Mouse (Mus musculus) left cerebral cortex, postnatal 10 days (tissue): ENCODE results near the gene Pdlim3. TPM values are rescaled to one million over a fixed set of nuclear protein-coding genes. Genes with fewer than 3 reads are reported as not detected.
A peak's percentile ranks its signal among the peaks of the same experiment; 100 is the strongest.
"Not testable (repeated sequence)": the region's sequence is repeated elsewhere in the genome, so short reads cannot be mapped to it uniquely, and the experiment has no call there.

ENCODE experiments used
- DNase-seq, 2 experiments: peaks; one replicate each; pipeline ENCODE4 v3.0.0; 2021 to 2022; ENCODE audit warnings: low spot score in 2 of 2, mixed read lengths in 1 of 2; ENCODE audit errors: extremely low spot score in 1 of 2
- intact Hi-C: fragments of 180-260 bp; cut with DNase I; formaldehyde crosslinking; loops from one replicate; pipeline ENCODE4 v1.15.1; 2025
- total RNA-seq, 2 experiments: library from RNA; stranded (reverse); gene quantifications; 2 replicates each; pipeline ENCODE4 v1.2.3; 2021

The Pdlim3 gene
- 1 to 10 TPM; 1.1 to 1.5 TPM for total RNA-seq

DNA sequence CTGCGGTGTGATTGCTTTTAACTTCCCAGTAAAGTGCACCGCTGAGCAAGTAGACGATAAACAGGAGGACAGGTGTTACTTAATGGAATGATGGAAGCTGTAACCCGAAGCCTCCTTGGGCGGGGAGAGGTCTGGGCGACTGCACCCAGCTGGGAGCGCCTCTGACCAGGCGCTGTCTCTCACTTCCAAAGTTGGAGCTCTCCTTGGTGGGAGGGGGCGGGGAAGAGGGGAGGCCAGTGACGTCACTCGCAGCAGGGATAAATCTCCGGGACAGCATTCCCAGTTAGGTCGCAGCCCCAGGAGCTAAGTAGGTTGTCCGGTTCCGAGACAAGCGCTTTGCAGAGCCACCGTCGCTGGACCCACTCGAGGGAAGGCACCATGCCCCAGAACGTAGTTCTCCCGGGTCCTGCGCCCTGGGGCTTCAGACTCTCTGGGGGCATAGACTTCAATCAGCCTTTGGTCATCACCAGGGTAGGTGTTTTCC, at the start of gene Pdlim3:
Gene Pdlim3, plus strand, starts transcription at position 260 of the 484 bp plus-strand sequence.
- peak in 1 of 2 experiments; percentile 34 for DNase-seq
- intact Hi-C loops, result no loop called here

DNA sequence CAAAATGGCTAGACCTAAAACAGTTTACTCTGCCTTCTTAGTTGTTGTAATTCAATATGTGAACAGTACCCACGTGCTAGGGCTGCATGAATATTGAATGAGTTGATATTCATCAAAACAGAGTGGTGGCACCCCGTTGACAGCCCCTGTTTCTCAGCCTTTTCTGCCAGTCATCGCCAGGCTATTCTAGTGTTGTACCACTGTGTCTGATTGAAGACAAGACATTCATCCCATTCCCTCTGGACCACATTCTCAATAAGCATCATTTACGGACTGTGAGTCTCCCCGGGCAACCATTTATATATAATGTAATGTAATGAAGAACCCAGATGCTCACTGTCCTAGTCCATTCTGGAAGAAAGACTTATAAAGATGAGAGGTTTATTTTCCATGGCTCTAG, 42.0 kb upstream of the Pdlim3 start:
- DNase-seq, result no peak
- intact Hi-C loops, result no loop called here

DNA sequence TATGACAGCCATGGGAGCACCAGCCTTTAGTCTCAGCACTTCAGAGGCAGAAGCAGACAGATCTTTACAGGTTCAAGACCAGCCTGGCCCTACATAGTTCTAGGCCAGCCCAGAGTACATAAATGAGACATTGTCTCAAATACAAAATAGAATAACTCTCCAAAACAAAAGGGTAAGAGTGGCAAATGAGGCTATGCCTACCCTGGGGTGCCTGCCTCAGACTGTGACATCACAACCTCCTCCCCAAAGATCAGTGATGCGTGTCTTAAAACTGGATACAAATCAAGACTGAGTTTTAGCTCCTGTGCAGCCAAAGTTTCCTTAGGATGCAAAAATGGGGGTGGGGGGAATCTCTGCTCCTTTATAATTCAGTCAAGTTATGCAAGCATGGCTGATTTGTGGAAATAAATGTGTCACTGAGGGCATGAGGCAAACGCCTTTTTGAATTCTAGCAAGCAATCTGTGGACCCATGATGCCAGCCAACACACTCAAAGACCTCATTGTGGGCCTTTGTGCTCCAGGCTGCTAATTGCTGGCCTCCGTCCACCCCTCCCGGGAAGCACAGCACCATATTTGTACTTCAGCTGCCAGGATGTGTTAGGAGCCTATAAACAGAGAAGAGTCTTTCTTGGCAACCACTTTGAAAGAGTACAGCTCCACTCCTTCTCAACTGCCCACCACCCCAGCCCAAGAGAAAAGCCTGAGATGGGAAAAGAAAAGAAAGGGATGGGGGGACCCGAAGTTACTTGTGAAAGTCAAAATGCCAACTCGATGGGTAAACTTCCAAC, 41.0 kb upstream of the Pdlim3 start:
- intact Hi-C loops, result no loop called here
- DNase-seq, result peak; percentile 68 to 83

DNA sequence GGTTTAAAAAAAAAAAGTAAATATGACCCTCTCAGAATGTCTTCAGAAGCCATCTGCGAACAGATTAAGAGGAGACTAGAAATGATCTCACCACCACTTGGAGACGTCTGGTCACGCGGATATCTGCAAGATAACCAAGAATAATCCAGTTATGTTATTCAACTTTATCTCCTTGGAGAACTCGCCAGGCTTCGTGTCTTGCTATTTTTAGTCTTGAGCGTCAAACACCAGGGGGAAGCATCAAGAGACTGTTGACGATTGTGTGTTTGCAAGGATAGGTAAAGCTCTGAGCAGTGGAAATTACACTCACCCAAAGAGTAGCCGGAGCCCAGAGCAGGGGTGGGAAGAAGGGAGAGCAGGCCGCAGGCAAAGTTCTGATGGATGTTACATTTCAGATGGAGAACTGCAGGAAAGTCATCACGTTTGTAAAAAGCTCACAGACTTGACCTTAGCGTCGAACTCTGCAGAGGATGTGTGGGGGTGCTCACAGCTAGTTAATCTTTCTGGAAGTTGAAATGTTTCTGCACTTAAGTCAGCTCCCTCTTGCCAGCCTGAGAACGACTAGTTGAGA, 40.3 kb upstream of the Pdlim3 start:
- DNase-seq, result no peak
- intact Hi-C loops, result no loop called here

DNA sequence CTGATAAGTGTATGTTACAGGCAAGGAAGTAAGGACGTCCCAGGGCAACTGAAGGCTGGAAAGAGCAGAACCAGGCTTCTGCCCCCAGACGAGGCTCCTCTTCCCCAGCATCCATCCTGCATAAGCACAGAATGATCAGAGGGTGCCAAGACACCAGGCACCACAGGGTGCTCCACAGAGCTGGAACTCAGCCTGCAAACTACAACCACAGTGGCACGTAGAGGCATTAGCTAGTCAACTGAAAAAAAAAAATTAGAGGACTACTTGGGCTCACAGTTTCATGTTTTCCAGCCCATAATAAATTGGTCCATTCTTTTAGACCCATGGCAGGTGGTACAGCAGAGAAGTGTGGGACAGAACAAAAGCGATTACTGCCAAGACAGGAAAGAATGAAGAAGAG, 39.4 kb upstream of the Pdlim3 start:
- DNase-seq, result no peak
- intact Hi-C loops, result no loop called here

DNA sequence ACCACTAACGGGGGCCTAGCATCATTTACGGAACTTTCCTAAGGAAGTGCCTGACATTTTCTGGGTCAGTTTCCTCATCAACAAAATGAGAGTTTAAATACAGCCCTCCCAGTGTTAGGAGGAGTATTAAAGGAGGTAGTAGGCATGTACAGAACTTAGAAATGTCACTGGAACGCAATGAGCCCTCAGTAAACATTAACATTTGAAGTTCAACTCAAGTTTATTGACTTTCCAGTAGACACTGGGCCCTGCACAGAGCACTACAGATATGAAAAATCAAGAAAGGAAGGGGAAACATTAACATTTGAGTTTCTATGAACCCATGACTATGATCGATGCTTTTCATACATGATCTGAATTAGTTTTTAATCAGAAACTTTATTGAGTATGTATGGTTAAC, 30.1 kb upstream of the Pdlim3 start:
- intact Hi-C loops, result no loop called here
- no peak for DNase-seq

DNA sequence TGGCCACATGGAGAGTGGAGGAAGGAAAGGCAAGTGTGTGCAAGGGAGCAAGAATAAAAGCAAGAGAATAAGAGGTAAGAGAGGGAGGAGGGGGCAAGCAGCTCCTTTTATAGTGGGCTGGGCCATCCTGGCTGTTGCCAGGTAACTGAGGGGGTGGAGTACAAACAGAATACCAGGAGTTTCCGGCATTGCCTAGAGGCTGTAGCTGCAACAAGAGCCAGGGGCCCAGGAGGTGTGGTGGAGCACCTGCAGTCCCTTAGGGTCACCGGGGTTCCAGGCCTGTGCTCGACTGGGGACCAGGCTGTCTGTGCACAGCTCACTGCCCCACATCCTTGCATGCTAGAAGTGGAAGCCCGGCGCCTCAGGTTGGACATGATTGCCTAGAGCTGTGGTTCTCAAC, 27.5 kb upstream of the Pdlim3 start:
- no peak for DNase-seq

DNA sequence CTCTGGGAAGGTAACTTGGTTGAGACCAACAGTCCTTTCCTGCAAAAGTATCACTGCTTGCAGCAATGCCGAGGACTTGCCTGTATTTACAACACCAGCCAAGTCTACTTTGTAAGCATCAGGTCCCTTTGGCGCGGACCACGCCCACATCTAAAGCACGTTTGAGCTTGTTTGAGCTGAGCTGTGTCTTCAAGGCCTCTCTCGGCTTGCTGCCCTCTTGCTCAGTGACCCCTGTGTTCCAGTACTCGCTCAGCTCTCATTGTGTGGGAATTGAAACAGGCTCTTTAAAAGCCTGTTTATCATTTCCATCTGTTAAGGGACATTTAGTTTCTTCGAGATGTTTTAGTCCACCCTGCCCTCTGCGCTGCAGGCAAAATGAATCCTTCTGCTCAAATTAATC, 26.9 kb upstream of the Pdlim3 start:
- intact Hi-C loops, result no loop called here
- DNase-seq, result no peak

More for the DNA sequence above, 27.5 kb upstream of the Pdlim3 start:
- intact Hi-C loops, result no loop called here

DNA sequence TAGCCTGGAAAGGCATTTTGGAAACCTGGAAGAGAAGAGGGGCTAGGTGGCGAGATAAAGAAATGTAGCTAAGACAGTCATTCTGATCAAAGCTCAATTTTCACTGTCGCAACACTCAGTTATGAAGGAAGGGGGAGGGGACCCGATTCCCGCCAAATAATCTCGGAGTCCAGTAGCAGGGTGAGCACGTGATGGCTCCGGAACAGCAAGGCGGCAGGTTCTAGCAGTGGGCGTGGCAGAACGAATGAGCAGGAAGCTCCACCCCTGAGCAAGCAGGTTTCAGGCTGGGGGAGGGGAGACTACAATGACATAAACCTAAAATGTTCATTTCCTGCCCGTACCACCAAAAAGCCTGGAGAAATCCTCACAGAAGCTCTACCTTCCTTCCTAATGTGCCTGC, 13.7 kb upstream of the Pdlim3 start:
- DNase-seq, intact Hi-C loops: not testable (repeated sequence)

DNA sequence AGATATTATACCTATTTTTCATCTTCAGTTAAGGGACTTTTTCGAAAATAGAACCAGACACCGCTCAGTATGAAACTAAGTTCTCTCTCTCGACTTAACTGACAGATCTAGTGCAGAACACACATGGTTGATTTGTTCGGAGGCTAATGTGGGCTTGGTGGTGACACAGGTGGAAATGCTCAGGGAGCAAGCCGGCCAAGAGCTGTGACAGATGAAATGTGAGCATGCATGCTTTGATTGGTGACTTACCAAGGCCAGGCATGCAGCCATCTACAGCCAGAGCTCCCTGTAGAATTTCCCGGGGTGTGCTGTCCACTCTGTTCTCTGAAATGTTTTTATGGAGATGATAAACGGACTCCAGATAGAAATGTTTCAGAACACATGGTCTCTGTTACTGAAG, 13.2 kb upstream of the Pdlim3 start:
- intact Hi-C loops, result no loop called here

DNA sequence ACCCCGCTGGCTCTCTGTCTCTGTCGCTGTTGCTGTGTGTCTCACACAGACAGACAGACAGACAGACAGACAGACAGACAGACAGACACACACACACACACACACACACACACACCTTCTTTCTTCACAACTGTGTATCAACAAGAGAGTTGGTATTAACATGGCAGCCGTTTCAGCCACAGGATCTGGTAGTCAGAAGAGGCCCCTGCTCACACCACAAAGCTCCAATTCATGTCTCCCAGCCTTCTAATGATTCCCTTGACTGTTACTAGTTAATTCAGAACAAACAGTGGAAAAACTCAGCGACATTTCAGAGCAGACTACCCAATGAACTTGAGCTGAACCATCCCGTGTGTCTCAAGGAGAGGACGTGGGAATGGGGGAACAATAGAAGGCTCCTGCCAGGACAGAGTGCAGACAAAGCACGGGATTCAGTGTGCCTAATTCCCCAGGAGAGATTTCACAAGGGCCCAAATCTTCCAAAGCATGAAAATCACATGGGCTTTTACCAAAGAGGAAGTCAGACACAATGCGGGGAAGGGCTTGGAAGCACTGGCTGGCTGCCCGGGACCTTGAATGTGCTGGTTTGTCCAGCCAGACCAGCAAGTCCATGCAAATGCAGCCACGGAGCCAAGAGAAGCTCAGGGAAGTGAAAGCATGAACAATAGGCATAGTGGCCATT, 10.2 kb upstream of the Pdlim3 start:
- peak; percentile 37 to 93 for DNase-seq
- intact Hi-C loops, result no loop called here

More for the DNA sequence above, 13.2 kb upstream of the Pdlim3 start:
- DNase-seq, result no peak

DNA sequence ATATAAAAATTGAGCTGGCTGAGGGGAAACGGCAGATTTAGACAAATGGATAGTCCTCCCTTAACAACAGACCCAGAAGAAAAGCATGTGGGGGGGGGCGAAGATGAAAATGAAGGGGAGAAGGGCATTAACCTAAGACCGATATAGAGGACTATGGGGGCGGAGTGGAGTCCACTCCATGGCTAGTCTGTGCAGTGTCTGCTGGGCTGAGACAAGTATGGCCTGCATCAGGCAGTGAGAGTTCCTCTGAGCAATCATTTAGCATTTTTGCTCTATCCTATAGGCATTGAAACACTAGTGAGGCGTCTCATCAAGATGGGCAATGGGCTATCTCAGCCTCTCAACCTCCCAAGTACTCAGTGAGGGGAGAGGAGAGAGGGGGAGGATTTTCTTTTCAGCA, 8.9 kb upstream of the Pdlim3 start:
- DNase-seq, result no peak
- intact Hi-C loops, result no loop called here

DNA sequence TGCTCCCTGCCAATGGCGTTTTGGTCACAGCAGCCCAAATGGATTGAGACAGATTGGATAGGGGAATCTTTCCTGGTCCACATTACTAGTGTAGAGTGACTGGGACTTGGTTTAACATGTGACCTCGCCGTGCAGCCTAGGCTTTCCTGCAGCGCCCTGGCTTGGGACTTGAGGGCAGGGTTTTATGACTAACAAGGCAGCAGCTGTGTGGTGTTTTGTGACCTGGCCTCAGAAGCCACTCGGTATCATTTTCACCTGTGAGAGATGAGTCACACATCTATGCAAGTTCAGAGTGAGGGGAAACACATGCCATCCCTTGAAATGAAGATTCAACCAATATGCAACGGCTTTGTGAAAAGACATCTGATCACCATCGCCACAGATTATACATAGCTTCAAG, 7.6 kb upstream of the Pdlim3 start:
- DNase-seq, result no peak
- intact Hi-C loops, result no loop called here

DNA sequence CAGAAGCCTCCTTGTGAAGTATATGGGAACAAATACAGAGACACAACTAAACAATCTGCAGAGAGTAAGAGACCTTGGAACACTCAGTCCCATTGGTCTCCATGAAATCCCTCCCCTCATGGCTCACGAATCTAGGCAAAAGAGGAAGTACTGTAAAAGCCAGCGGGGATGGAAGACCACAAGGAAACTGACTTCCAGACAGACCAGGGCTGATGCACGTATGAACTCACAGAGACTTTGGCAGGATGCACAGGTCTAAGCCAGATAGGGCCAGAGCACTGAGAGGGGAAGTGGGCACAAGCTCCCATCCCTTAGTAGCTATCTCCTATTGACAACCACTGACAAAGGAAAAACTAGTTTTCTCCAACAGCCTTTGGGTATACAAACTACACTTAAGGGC, 4.8 kb upstream of the Pdlim3 start:
- intact Hi-C loops, result no loop called here
- DNase-seq, result no peak

DNA sequence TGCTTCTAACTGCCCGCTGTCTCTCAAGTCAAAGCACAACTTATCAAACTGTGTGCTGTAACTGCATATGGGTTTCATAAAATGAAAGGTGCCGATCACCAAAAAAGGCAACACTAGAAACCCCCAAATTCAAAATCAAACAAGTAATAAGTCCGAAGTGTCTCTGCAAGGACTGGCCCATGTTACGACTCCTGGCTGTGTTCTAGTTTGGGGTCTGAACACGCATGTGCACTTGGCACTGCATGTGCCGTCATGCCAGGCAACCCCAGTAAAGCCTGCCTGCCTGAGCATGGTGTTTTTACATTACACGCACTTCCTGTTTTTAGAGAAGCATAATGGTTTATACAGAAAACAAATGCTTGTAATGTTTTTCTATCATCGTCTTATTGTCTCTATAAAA, 3.5 kb upstream of the Pdlim3 start:
- intact Hi-C loops, result no loop called here
- no peak for DNase-seq

DNA sequence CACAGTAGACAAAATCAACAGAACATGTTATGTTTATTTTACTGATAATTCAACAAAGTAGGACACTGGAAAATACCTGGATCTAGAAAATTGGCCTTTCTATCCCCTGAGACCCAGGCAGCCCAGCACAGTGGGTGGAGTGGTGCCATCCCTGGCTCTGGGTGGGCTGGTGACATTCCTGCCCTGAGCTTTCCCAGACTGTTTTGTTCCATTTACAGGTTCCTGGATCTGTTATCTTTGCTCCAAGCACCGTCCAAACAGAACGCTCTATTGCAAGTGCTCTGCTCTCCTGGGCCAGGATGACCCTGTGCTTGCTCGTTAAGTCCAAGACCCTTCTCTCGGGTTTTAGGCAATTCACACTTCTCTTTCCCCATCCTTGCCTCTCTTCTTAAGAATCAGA, 1.5 kb upstream of the Pdlim3 start:
- intact Hi-C loops, result no loop called here
- DNase-seq, result no peak

DNA sequence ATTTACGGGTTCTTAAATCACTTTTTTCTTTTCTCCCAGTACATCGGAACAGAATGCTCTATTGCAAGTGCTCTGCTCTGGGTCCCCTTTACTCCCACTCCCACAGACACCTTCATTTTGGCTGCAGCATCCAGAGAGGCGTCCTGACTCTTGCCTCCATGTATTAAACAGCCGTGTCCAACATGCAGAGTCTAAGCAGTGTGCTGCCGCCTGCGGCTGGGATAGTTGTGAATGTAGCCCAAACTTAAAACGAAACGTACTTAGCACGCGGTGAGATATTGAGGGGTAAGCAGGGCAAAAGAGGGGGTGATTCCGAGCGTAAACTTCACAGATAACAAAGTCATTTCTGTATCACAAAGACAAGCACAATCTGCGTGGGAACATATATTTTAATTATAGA, 709 bp upstream of the Pdlim3 start:
- DNase-seq, result no peak
- intact Hi-C loops, result no loop called here

DNA sequence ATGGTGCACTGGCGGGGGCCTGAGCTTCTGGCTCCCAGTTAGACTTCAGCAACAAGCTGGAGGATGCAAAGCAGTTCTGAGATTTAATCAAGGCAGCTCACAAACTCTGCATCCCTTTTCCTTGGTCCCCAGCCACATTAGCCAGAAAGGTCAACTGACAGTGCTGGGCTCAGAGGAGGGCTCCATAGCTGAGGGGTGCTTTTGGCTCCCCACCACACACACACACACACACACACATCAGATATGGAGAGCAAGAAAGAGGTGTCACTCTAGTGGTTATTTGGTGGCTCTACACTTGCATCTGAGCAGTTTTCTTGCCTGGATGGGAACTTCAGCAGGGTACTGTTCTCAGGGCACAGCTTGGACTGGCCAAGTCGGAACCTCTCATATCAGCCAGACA, 514 bp downstream of the Pdlim3 start:
- intact Hi-C loops, result no loop called here

DNA sequence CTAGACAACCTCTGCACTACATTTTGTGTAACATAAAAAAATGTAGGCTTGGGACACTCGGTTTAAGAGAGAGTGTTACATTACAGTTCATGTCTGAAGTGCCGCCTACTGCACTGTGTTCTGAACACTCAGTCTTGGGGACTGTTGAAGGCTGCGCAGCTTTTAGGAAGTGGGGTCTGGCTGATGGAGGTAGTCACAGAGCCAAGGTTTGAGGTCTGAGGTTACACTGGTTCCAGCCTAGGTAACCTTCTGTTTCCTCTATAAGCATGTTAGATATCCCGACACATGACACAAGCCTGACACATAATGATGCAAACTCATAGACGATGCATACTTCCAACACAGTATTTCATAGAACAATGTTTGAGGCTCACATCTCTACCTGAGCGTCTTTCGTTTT, 4.5 kb downstream of the Pdlim3 start:
- intact Hi-C loops, result no loop called here
- DNase-seq, result no peak

More for the DNA sequence above, 514 bp downstream of the Pdlim3 start:
- no peak for DNase-seq

DNA sequence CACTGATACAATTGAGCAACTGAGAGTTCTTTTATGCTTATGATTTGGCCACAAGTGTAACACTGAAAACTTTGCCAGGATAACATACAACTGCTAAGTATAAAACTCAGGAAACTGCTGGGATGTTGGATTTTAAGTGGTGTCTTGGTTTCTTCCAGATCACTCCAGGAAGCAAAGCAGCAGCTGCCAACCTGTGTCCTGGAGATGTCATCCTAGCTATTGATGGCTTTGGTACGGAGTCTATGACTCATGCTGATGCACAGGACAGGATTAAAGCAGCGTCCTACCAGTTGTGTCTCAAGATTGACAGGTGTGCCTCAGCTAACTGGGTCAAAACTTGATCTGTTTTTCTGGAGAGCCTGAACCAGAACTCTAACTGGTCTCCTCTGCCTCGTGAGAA, 11.3 kb downstream of the Pdlim3 start:
- intact Hi-C loops, result no loop called here
- DNase-seq, result no peak
